Mouse (Mus musculus) kidney, embryonic 14.5 days (tissue): ENCODE measurements around the gene Prepl. TPM values are rescaled to one million over a fixed set of nuclear protein-coding genes. Genes with fewer than 3 reads are reported as not detected.

ENCODE experiments used
- ATAC-seq: fragments of 200-750 bp; cut with Nextera tagmentation; 2 replicates; pipeline ENCODE4 v1.8.0; 2017; ENCODE audit warnings: moderate number of reproducible peaks, mild to moderate bottlenecking, moderate TSS enrichment, moderate library complexity; ENCODE audit not compliant: low FRiP score, low TSS enrichment
- H3K27ac ChIP-seq: fragments of 300-500 bp; sonication (generic); 2 replicates; pipeline ENCODE4 v1.5.1; 2014; ENCODE audit warnings: low read depth, mild to moderate bottlenecking, low read length, moderate library complexity, mixed read lengths
- H3K27me3 ChIP-seq: fragments of 300-500 bp; sonication (generic); 2 replicates; pipeline ENCODE4 v1.6.1; 2014; ENCODE audit warnings: mild to moderate bottlenecking, low read length; ENCODE audit not compliant: control insufficient read depth, insufficient read depth
- H3K36me3 ChIP-seq: fragments of 300-500 bp; sonication (generic); 2 replicates; pipeline ENCODE4 v1.6.1; 2014; ENCODE audit warnings: low read length, mixed read lengths; ENCODE audit not compliant: control insufficient read depth, insufficient read depth
- H3K4me1 ChIP-seq: fragments of 300-500 bp; sonication (generic); 2 replicates; pipeline ENCODE4 v1.6.1; 2014; ENCODE audit warnings: low read length, mixed read lengths; ENCODE audit not compliant: control insufficient read depth, insufficient read depth
- H3K4me2 ChIP-seq: fragments of 300-500 bp; sonication (generic); replicated peaks from 2 replicates; pipeline ENCODE4 v1.6.1; 2014; ENCODE audit warnings: low read depth, mild to moderate bottlenecking, low read length
- H3K4me3 ChIP-seq: fragments of 300-500 bp; sonication (generic); 2 replicates; pipeline ENCODE4 v1.5.1; 2014; ENCODE audit warnings: mild to moderate bottlenecking, low read length
- H3K9ac ChIP-seq: fragments of 300-500 bp; sonication (generic); 2 replicates; pipeline ENCODE4 v1.6.1; 2014; ENCODE audit warnings: low read depth, mild to moderate bottlenecking, low read length, moderate library complexity
- H3K9me3 ChIP-seq: fragments of 300-500 bp; sonication (generic); 2 replicates; pipeline ENCODE4 v1.6.1; 2016; ENCODE audit warnings: low read length; ENCODE audit not compliant: control insufficient read depth
- WGBS: fragments of 180-500 bp; shearing (Covaris S2); extraction: QIAGEN DNeasy Blood & Tissue Kit; methylation state at CpG from one replicate; pipeline ENCODE4 v1.1.7; 2014; 5-methylcytosine and 5-hydroxymethylcytosine counted together
- polyA plus RNA-seq: library from polyadenylated mRNA; unstranded; fragments of >200 nt; fragmentation: Nextera tagmentation; extraction: Ambion mirVana; gene quantifications from 2 replicates; pipeline ENCODE4 v1.2.1, GENCODE M21; 2014

Gene Prepl
- polyA plus RNA-seq, 1 experiment from 2014 or later, result 35.6 TPM

- H3K9ac ChIP-seq, result no peak overlapping the region
- H3K27me3 ChIP-seq, result no peaks in the 10 kb centered on the region
- H3K4me1 ChIP-seq, result no peaks in the 10 kb centered on the region
- H3K9me3 ChIP-seq, result no peaks in the 10 kb centered on the region
- no peak overlapping the region for H3K4me3 ChIP-seq
- WGBS, result 90% methylated on average over 7 of the region's 7 CpGs
- H3K4me2 ChIP-seq, result no peak overlapping the region
- ATAC-seq, result no peak
- peaks cover 6% of the 10 kb centered on the region; the same call in 1 of the 2 replicates for H3K36me3 ChIP-seq
- no peak overlapping the region for H3K27ac ChIP-seq
Measured at GRCm38 (mm10) chr17:85058276-85058675, 31.8 kb downstream of the Prepl start.

- H3K4me3 ChIP-seq, result no peak overlapping the region
- no peak for ATAC-seq
- no peaks in the 10 kb centered on the region for H3K9me3 ChIP-seq
- no peaks in the 10 kb centered on the region for H3K27me3 ChIP-seq
- H3K27ac ChIP-seq, result no peak overlapping the region
- H3K4me1 ChIP-seq, result no peaks in the 10 kb centered on the region
- no peaks in the 10 kb centered on the region for H3K36me3 ChIP-seq
- H3K9ac ChIP-seq, result no peak overlapping the region
- no peak overlapping the region for H3K4me2 ChIP-seq
- 91% methylated on average over 5 of the region's 5 CpGs for WGBS
Measured at GRCm38 (mm10) chr17:85048379-85048778, 41.7 kb downstream of the Prepl start.

- WGBS, result 80% methylated on average over 12 of the region's 12 CpGs
- H3K4me1 ChIP-seq, result no peaks in the 10 kb centered on the region
- ATAC-seq, result no peak
- no peaks in the 10 kb centered on the region for H3K36me3 ChIP-seq
- no peak overlapping the region for H3K4me3 ChIP-seq
- H3K9me3 ChIP-seq, result no peaks in the 10 kb centered on the region
- H3K27me3 ChIP-seq, result no peaks in the 10 kb centered on the region
- no peak overlapping the region for H3K4me2 ChIP-seq
- H3K9ac ChIP-seq, result no peak overlapping the region
- H3K27ac ChIP-seq, result peak overlapping the region; percentile 52; the same call in 1 of the 2 replicates
Measured at GRCm38 (mm10) chr17:85045160-85045559, 44.9 kb downstream of the Prepl start.

DNA sequence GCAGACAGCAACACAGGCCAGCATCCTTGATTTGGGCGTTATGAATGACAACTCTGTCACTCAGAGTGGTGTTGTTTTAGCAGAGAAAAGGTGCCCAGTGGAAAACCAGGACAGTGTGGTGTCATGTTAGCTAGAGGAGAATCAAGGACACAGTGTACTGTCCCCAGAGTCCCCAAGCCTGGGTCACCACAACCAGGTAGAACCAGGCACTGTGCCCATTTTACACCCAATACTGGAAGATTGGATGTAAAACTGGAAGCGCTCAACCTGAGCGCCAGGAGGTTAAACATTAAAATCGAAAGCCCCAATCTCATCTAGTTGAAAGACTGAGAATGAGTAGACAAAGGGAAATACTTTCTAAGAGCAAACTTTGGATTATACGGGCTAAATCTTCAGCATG lies 45.6 kb downstream of the Prepl start:
- Histone ChIP-seq H3K9ac (no peak overlapping the region), H3K4me2 (no peak overlapping the region), H3K27me3 (no peaks in the 10 kb centered on the region), H3K27ac (no peak overlapping the region; the same call in 1 of the 2 replicates), H3K4me1 (no peaks in the 10 kb centered on the region), H3K9me3 (no peaks in the 10 kb centered on the region), H3K36me3 (no peaks in the 10 kb centered on the region), H3K4me3 (no peak overlapping the region)
- ATAC-seq, result no peak
- 78% methylated on average over 5 of the region's 5 CpGs for WGBS

GRCm38 (mm10) chr17:85043404-85043816 lies 46.6 kb downstream of the Prepl start:
- no peaks in the 10 kb centered on the region for H3K27me3 ChIP-seq
- no peak overlapping the region for H3K4me3 ChIP-seq
- H3K4me1 ChIP-seq, result no peaks in the 10 kb centered on the region
- no peaks in the 10 kb centered on the region for H3K36me3 ChIP-seq
- H3K9ac ChIP-seq, result no peak overlapping the region
- H3K4me2 ChIP-seq, result no peak overlapping the region
- H3K27ac ChIP-seq, result peak overlapping the region; percentile 33; the same call in 1 of the 2 replicates
- H3K9me3 ChIP-seq, result no peaks in the 10 kb centered on the region
- peak; percentile 44; the same call in 1 of the 2 replicates for ATAC-seq
- WGBS, result 68% methylated on average over 6 of the region's 6 CpGs

DNA sequence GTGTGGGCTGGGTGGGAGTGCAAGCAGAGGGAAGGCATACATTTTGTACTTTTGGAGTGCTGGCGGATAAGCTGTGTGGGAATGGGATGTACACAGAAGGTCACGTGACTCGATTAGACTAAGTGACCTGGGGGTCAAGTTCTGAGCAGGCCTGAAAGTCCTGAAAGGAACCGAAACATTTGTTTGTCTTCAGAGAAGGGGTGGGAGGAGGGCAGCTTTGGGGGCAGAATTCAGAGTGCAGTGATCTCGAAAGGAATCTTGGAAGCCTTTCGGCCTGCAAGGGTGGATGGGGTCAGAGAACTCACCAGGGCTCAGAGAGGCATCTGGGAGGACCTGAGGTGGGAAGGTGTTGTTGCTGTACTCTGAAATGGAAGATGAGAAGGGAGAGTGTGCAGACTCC lies 47.6 kb downstream of the Prepl start:
- H3K9ac ChIP-seq, result no peak overlapping the region
- no peak overlapping the region for H3K4me3 ChIP-seq
- H3K27me3 ChIP-seq, result no peaks in the 10 kb centered on the region
- no peak for ATAC-seq
- H3K4me1 ChIP-seq, result no peaks in the 10 kb centered on the region
- no peak overlapping the region for H3K4me2 ChIP-seq
- H3K36me3 ChIP-seq, result no peaks in the 10 kb centered on the region
- peak overlapping the region; percentile 33; the same call in 1 of the 2 replicates for H3K27ac ChIP-seq
- 62% methylated on average over 6 of the region's 6 CpGs for WGBS
- H3K9me3 ChIP-seq, result no peaks in the 10 kb centered on the region

DNA sequence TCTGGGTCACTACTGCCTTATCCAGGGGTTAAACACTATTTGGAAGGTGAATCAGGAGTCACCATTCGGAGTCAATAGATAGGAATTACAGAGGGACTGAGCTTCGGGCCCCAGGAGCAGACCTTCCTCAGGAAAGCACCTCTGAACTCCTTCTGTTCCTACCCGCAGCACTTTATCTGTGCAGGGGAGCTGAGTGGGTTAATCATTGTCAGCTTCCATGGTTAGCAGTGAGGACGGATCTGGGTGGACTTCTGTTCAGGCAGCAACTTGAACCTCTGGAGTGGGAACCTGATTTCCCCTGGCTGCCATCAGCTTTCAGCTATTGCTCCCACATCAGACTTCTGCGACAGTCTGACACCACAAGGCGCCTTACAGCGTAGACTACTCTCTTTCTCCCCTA lies 49.1 kb downstream of the Prepl start:
- Histone ChIP-seq H3K4me2 (no peak overlapping the region), H3K27me3 (no peaks in the 10 kb centered on the region), H3K4me1 (no peaks in the 10 kb centered on the region), H3K27ac (0 out of 2 replicates have a peak overlapping the region, but pooled peaks have one; percentile 30), H3K9me3 (no peaks in the 10 kb centered on the region), H3K36me3 (no peaks in the 10 kb centered on the region), H3K4me3 (no peak overlapping the region), H3K9ac (no peak overlapping the region; the same call in 1 of the 2 replicates)
- peak; percentile 58; the same call in 1 of the 2 replicates for ATAC-seq
- WGBS, result 64% methylated on average over 7 of the region's 7 CpGs

DNA sequence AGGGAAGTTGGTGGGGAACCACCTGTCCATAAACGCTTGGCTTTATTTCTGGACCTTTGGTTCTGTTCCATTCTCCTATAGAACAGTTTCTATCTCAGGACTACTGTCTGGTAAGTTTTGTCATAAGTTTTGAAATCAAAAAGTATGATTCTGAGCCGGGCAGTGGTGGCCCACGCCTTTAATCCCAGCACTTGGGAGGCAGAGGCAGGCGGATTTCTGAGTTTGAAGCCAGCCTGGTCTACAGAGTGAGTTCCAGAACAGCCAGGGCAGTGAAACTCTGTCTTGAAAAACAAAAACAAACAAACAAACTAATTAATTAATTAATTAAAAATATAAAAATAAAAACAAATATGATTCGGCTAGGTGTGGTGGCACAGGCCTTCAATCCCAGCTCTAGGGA lies 51.3 kb downstream of the Prepl start:
- Histone ChIP-seq H3K9me3 (no peaks in the 10 kb centered on the region), H3K4me2 (no peak overlapping the region), H3K27me3 (no peaks in the 10 kb centered on the region), H3K36me3 (no peaks in the 10 kb centered on the region), H3K27ac (no peak overlapping the region), H3K4me1 (no peaks in the 10 kb centered on the region), H3K9ac (no peak overlapping the region), H3K4me3 (no peak overlapping the region)
- no peak for ATAC-seq
- WGBS, result 98% methylated on average over 5 of the region's 5 CpGs

GRCm38 (mm10) chr17:85038311-85038710 lies 51.7 kb downstream of the Prepl start:
- Histone ChIP-seq H3K4me3 (no peak overlapping the region), H3K4me1 (no peaks in the 10 kb centered on the region), H3K9ac (no peak overlapping the region), H3K27me3 (no peaks in the 10 kb centered on the region), H3K36me3 (no peaks in the 10 kb centered on the region), H3K4me2 (no peak overlapping the region), H3K9me3 (no peaks in the 10 kb centered on the region), H3K27ac (no peak overlapping the region)
- WGBS, result 83% methylated on average over 4 of the region's 4 CpGs
- ATAC-seq, result no peak
